Mouse (Mus musculus) cerebellum, adult 11 months (tissue): ENCODE measurements at regions not wholly inside any gene's neighbourhood (a gene's known extent, or its start where the extent isn't known, plus 50 kb on each side); places are given as distances from the start of the nearest gene placed in this dataset.
"Not testable (repeated sequence)": the region's sequence is repeated elsewhere in the genome, so short reads cannot be mapped to it uniquely, and the experiment has no call there.

Source experiments
- DNase-seq: peaks from one replicate; pipeline ENCODE4 v3.0.0; 2022

DNA sequence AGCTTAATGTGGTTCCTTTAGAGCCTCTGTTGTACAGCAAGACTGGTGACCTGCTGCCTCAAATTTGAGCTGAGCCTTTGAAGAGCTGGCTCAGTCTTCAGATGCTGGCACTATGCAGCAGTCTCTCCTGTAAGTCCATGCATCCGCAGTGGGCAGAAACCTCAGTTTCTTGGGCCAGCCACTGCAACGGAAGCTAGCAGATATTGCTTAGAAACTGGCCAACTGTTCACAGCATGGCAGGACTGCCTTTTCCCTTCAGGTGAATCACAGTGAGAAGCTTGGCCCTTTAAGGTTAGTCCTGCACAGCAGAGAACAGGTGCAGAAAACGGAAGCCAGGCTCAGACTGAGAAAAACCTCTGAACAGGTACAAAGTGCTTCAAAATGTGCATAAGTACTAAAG, 1976.8 kb upstream of the G6pd2 start:
- peak; percentile 3 for DNase-seq

DNA sequence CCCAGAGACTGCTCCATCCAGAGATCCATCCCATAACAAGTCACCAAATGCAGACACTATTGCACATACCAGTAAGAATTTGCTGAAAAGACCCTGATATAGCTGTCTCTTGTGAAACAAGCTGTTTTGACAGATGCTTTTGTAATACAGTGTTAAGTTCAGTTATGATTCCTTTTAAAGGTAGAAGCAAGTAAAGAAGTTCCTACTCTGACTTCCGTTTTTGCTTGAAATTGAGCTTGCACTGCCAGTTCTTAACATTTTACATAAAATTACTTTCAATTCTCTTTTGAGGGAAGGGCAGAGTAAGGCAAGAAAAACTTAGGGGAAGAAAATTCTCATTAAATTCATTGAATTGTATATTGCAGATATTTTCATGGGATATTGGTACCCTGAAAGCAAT, 1962.9 kb upstream of the G6pd2 start:
- DNase-seq: no peak

DNA sequence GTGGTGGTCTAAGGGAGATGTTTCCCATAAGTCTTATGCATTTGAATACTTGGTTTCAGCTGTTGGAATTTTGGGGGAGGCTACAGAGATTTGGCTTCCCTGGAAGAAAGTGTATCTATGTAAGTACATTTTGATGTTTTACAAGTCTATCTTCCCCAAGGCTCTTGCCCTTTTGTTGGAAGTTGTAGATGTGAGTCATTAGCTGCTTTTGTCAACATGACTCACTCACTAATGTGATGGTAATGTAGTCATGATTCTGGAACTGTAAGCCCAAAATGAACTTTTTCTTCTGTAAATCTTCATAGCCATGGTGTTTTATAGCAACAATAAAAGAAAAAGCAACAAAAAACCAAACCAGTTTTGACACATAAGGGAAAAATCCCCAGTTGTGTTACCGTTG, 1961.0 kb upstream of the G6pd2 start:
- DNase-seq: no peak

DNA sequence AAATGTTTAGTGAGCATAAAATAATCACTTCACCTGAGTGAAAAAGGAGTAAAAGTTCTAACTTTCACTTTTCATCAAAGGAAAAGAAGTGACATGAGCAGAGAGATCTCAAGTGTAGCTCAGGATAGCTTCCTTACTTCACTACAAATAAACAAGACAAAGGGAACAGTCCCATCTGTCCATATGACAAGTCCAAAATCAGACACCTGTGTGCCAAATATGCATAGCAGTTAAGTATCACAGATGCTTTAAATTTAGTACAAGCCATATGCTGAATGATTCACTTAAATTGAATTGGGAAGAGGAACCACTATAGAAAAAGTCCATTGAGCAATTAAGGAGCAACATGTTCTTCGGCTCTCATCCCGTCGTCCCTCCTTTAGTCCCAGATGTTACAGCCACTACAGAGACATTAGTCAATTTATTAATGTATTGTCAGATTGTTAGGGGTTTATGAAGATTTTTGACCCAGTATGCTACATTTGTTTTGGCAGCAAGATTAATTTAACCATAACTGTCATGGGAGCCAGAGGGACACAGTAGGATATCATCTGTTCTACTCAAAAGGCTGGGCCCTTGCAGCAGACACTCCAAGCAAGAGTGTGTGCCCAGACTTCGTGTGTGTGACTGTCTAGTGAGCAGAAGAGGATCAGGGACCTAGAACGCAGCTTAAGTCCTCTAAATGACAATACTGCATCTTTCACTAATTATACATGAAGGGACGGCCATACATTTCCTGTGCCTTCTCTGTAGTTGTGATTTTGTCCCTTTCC, 1914.5 kb upstream of the G6pd2 start:
- DNase-seq: no peak

DNA sequence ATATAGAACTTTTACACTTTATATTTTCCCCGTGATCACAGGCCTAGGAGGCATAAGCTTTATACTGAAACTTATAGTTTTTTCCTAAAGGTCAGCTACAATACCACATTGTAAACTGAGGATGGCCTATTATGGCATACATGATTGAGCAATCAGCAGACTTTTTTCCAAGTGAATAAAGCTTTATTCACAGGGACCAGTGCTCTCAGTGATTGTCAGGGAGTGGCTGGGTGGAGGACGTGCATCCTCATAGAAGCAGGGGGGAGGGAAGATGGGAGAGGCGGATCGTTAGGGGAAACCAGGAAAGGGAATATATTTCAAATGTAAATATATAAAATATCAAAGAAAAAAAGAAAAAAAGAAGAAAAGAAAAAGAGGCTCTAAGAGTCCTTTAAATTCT, 1886.7 kb upstream of the G6pd2 start:
- no peak for DNase-seq

DNA sequence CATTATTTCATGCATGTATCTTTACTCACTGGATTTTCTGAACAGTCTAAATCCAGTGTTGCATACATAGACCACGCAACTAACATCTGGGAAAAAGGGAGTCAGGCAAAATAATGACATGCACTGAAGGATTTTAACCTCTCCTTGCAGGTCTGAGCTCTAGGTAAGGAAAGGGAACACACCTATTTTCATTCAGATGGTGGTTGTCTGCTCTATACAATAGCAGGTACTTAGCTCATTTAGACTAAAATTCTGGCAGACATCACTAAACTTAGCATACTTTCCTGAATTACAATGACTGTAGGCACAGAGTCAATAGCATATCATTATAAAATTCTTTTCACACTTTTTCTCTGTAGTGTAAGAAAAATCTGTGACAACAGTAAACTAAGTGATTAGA, 1867.8 kb upstream of the G6pd2 start:
- DNase-seq: no peak

DNA sequence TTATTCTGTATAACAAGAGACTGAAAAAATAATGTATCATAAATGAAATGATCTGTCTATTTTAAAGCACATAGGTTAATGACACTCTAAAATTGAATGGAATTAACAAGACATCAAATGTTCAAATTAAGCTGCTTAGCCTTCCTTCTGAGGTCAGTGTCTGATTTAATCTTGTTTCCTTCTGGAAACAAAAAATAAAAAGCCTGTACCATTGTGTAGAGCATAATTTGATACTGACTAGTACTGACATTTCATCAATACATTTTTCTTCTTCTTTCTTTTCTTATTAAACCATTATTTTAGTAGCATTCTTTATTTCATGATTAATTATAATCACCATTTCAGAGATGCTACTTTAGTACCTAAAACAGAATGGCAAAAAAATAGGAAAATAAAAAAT, 1862.9 kb upstream of the G6pd2 start:
- DNase-seq: no peak

DNA sequence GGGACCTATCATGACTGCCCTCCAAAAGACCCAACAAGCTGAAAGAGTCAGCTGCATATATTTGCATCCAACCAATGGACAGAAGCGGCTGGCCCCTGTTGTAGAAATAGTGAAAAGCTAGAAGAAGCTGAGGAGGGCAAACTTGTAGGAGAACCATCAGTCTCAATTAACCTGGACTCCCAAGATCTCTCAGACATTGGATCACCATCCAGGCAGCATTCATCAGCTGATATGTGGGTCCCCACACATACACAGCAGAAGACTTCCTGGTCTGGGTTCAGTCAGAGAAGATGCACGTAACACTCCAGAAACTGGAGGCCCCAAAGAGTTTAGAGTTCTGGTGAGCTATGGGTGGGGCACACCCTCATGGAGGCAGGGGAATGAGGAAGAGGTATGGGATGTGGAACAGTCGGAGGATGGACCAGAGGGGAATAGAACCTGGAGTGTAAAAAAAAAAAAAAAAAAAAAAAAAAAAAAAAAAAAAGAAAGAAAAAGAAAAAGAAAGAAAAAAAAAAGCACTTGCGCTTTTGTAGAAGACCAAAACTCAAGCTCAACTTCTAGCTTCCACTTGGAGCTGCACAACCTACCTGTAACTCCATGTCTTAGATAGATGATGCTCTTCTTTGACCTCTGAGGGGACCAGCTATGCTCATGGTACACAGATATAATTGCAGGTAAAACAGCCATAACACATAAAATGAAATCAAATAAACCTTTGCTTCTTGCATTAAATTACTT, 1860.6 kb upstream of the G6pd2 start:
- no peak for DNase-seq

DNA sequence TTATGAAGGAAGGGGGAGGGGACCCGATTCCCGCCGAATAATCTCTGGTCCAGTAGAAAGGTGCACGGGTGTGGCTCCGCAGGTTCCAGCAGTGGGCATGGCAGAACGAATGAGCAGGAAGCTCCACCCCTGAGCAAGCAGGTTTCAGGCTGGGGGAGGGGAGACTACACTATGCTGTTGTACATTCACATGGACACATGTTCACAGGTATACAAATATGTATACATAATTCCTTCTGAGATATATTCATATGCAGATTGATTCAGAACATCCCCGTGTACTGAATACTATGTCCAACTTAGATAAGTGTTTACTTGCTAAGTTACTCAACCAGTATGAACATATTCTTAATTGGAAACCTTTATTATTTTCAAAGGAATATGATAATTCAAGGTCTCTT, 1852.4 kb upstream of the G6pd2 start:
- DNase-seq: not testable (repeated sequence)

DNA sequence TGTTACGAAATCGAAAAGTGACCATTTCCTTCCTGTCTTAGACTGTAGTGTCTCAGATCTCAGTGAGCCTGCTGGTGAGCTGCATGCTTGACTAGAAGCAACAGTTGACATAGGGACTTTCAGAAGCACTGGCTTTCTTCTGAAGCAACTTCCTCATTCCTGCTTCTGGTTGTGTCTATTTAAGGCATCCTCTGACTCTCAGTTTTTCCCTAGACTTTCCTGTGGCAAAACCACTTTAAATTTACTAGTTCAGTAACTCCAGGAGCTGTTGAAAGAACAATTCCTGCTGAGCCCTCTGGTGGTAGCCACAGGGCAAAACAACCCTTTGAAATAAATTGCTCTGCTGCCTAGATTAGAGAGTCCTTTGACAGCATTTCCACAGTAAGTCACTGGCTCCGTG, 1811.9 kb upstream of the G6pd2 start:
- no peak for DNase-seq

DNA sequence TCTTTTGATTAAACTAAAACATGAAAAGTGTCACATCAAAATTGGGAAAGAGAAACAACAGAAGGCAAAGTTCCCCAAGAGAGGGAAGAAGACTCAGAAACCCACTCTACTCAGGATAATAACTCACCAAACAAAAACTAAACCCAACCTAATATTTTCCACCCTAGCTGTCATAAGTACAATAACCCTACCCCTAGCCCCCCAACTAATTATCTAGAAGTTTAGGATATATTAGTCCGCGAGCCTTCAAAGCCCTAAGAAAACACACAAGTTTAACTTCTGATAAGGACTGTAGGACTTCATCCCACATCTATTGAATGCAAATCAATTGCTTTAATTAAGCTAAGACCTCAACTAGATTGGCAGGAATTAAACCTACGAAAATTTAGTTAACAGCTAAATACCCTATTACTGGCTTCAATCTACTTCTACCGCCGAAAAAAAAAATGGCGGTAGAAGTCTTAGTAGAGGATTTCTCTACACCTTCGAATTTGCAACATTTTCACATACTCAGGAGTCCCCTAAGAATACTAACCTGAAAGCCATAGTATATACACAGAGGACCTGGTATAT, 1765.9 kb upstream of the G6pd2 start:
- not testable (repeated sequence) for DNase-seq

DNA sequence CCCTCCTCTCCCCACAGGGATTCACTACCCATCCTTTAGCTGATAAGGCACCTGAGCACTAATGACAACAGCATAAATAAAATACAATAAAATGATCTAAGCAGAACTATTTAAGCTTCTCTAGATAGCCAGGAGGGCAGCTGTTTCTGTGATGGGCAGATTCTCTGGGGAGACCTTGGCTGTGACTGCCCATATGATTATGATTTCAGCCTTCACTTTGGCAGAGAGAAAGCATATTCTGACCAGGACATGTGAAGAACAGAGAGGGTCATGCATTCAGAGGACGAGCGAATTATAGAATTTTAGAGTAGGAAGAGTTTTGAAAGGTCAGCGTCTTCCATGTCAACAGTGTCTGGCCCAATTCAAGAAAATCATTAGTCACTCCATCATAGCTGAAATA, 1759.6 kb upstream of the G6pd2 start:
- DNase-seq: no peak

DNA sequence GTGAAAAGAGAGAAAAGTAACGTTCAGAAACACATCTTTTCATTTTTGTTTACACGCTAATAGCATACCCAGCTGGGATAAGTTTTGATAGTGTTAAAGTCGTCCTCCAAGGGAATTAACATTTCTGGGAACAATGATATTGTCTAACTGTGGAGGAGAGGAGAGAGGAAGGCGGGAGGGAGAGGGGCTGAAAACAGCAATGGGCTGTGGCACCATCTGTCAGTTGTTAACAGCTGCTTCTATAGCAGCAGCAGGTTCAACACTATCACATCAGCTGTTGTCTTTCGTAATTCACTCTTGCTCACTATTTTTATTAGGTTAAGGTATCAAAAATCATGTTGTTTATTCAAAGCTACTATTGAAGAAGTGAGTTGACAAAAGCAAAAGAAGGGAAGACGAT, 1747.4 kb upstream of the G6pd2 start:
- DNase-seq: no peak
